Mouse (Mus musculus): Measurements from ENCODE around the gene Otulinl. TPM values are rescaled to one million over a fixed set of nuclear protein-coding genes. Genes with fewer than 3 reads are reported as not detected.

Otulinl gene
- total and polyA plus RNA-seq, 3 experiments = 0.84 to 2.5 (median 1.7) TPM

DNA sequence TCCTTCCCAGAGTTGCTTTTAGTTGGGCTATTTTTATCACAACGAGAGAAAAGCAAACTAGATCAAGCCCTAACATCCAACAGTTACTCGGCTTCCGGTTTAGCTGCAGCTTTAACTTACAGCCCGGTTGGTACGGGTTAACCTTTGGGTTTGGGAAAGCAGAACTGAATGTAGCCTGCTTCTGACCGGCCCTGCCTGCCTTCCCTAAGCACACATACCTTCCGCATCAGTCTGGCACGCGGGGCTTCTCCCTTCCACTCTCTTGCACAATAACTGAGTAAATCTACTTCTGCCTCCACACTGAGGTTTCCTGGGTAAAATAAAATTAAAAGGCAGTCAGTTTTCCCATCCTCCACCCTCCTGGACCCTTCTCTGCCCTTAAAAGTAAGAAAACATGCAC, 17.3 kb downstream of the Otulinl start:
- H3K9ac ChIP-seq (ENCODE audit: insufficient read depth, low read depth) = no peak overlapping the region
- H3K4me3 ChIP-seq (replicated peaks in 1 of 3; ENCODE audit: low read depth in 2 of 3, low read length in 2 of 3, poor library complexity in 1 of 3) = no peak overlapping the region
- DNase-seq (ENCODE audit: extremely low read depth) = no peak
- no peak overlapping the region for H3K27ac ChIP-seq (ENCODE audit: insufficient read depth, low read depth)
- peaks cover 0 to 1% of the 10 kb centered on the region in 2 experiments for H3K36me3 ChIP-seq (replicated peaks in 1 of 2; ENCODE audit: control insufficient read depth in 1 of 2, insufficient read depth in 1 of 2, low read length in 1 of 2)
- peaks cover 4% of the 10 kb centered on the region for H3K9me3 ChIP-seq (replicated peaks; ENCODE audit: low read length)
- H3K79me2 ChIP-seq (replicated peaks; ENCODE audit: control insufficient read depth, extremely low read depth, insufficient read depth, poor library complexity, severe bottlenecking) = no peaks in the 10 kb centered on the region
- H3K4me2 ChIP-seq (ENCODE audit: insufficient read depth, low read depth, poor library complexity, severe bottlenecking) = no peak overlapping the region
- TF ChIP-seq PAX5 (IDR thresholded peaks at IDR 0.05; ENCODE audit: low read length) (no peak), ELF1 (IDR thresholded peaks at IDR 0.05; ENCODE audit: low read depth, low read length) (no peak), MAFK (IDR thresholded peaks at IDR 0.05; ENCODE audit: insufficient replicate concordance, low read length) (no peak), ZNF384 (IDR thresholded peaks at IDR 0.05; ENCODE audit: low read depth, low read length) (no peak), RCOR1 (conservative IDR thresholded peaks at IDR 0.05; ENCODE audit: low read depth, low read length) (no peak), EP300 (IDR thresholded peaks at IDR 0.05; ENCODE audit: low read length) (no peak), JUN (IDR thresholded peaks at IDR 0.05; ENCODE audit: insufficient read depth, low read depth, low read length) (no peak), SMC3 (IDR thresholded peaks at IDR 0.05; ENCODE audit: low read depth, low read length) (no peak), CTCF (conservative IDR thresholded peaks at IDR 0.05 in 1 of 2, IDR thresholded peaks at IDR 0.05 in 1 of 2; ENCODE audit: low read depth in 2 of 2, low read length in 2 of 2) (no peak)
- dilution Hi-C loops (cut with MboI; ENCODE audit: extremely low pct_ligation_motif_present, extremely low pct_unique_long_range_greater_than_20kb, low sequenced_read_pairs) = no loop called here
- H3K27me3 ChIP-seq (replicated peaks) = no peaks in the 10 kb centered on the region
- H3K4me1 ChIP-seq (ENCODE audit: control insufficient read depth in 1 of 2, insufficient read depth in 2 of 2) = peaks cover 7 to 44% of the 10 kb centered on the region in 2 experiments
- in situ Hi-C loops (cut with MboI; ENCODE audit: low pct_ligation_motif_present, low pct_unique_long_range_greater_than_20kb, low sequenced_read_pairs) = loop anchor here (5.0 kb wide), 1 partner anchor 53 kb away; no protein-coding TSS in a partner anchor

DNA sequence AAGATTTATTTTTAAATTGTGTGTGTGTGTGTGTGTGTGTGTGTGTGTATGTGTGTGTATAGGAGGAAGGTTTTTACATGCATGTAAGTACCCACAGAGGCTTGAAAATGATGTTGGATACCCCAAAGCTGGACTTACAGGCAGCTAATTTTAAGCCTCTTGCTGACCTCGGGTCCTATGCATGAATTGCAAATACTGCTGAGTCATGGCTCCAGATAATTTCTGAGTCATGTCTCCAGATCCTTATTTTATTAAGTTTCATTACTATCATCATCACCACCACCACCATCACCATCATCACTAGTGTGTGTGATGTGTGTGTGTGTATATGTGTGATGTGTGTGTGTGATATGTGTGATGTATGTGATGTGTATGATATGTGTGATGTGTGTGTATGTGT, 18.7 kb downstream of the Otulinl start:
- Histone ChIP-seq H3K27me3 (replicated peaks) (no peaks in the 10 kb centered on the region), H3K4me3 (replicated peaks in 1 of 3; ENCODE audit: low read depth in 2 of 3, low read length in 2 of 3, poor library complexity in 1 of 3) (no peak overlapping the region), H3K9me3 (replicated peaks; ENCODE audit: low read length) (peaks cover 9% of the 10 kb centered on the region), H3K79me2 (replicated peaks; ENCODE audit: control insufficient read depth, extremely low read depth, insufficient read depth, poor library complexity, severe bottlenecking) (no peaks in the 10 kb centered on the region), H3K27ac (ENCODE audit: insufficient read depth, low read depth) (no peak overlapping the region), H3K36me3 (replicated peaks in 1 of 2; ENCODE audit: control insufficient read depth in 1 of 2, insufficient read depth in 1 of 2, low read length in 1 of 2) (peaks cover 0 to 6% of the 10 kb centered on the region in 2 experiments), H3K4me2 (ENCODE audit: insufficient read depth, low read depth, poor library complexity, severe bottlenecking) (no peak overlapping the region), H3K4me1 (ENCODE audit: control insufficient read depth in 1 of 2, insufficient read depth in 2 of 2) (peaks cover 7 to 34% of the 10 kb centered on the region in 2 experiments), H3K9ac (ENCODE audit: insufficient read depth, low read depth) (no peak overlapping the region)
- TF ChIP-seq CTCF (conservative IDR thresholded peaks at IDR 0.05 in 1 of 2, IDR thresholded peaks at IDR 0.05 in 1 of 2; ENCODE audit: low read depth in 2 of 2, low read length in 2 of 2) (no peak), ETS1 (conservative IDR thresholded peaks at IDR 0.05; ENCODE audit: low read depth, low read length) (no peak)
- in situ Hi-C loops (cut with MboI; ENCODE audit: low pct_ligation_motif_present, low pct_unique_long_range_greater_than_20kb, low sequenced_read_pairs) = loop anchor here (5.0 kb wide), 1 partner anchor 55 kb away; no protein-coding TSS in a partner anchor
- dilution Hi-C loops (cut with MboI; ENCODE audit: extremely low pct_ligation_motif_present, extremely low pct_unique_long_range_greater_than_20kb, low sequenced_read_pairs) = no loop called here
- DNase-seq (ENCODE audit: extremely low read depth) = no peak

DNA sequence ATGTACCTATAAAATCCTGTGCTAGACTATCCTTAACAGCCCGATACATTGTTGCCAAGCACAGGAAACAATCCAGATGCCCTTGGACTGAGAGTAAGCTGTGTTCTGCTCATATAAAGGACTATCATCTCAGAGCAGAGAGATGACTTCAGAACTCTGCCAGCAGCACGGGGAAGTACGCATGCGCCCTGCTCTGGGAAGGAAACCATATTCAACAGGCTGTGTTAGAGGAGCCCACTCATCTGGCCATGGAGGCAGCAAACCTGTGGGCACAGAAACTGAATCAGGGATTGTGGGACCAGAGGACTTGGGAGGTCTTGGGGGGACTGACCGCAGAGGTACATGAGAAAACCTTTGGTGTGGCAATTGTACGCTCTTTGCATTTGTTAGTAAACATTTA, 19.7 kb downstream of the Otulinl start:
- Histone ChIP-seq H3K4me1 (ENCODE audit: control insufficient read depth in 1 of 2, insufficient read depth in 2 of 2) (peaks cover 7 to 25% of the 10 kb centered on the region in 2 experiments), H3K36me3 (replicated peaks in 1 of 2; ENCODE audit: control insufficient read depth in 1 of 2, insufficient read depth in 1 of 2, low read length in 1 of 2) (peaks cover 0 to 6% of the 10 kb centered on the region in 2 experiments), H3K4me2 (ENCODE audit: insufficient read depth, low read depth, poor library complexity, severe bottlenecking) (no peak overlapping the region), H3K9ac (ENCODE audit: insufficient read depth, low read depth) (no peak overlapping the region), H3K4me3 (replicated peaks in 1 of 3; ENCODE audit: low read depth in 2 of 3, low read length in 2 of 3, poor library complexity in 1 of 3) (no peak overlapping the region), H3K27ac (ENCODE audit: insufficient read depth, low read depth) (no peak overlapping the region), H3K79me2 (replicated peaks; ENCODE audit: control insufficient read depth, extremely low read depth, insufficient read depth, poor library complexity, severe bottlenecking) (no peaks in the 10 kb centered on the region), H3K27me3 (replicated peaks) (no peaks in the 10 kb centered on the region), H3K9me3 (replicated peaks; ENCODE audit: low read length) (peaks cover 9% of the 10 kb centered on the region)
- DNase-seq (ENCODE audit: extremely low read depth) = no peak
- TF ChIP-seq IRF4 (IDR thresholded peaks at IDR 0.05; ENCODE audit: low read depth, low read length) = no peak
- TF ChIP-seq USF2 (conservative IDR thresholded peaks at IDR 0.05; ENCODE audit: low read depth, low read length) = no peak
- no peak for TF ChIP-seq MAFK (IDR thresholded peaks at IDR 0.05; ENCODE audit: insufficient replicate concordance, low read length)
- TF ChIP-seq MEF2A (IDR thresholded peaks at IDR 0.05; ENCODE audit: borderline replicate concordance, low read depth, low read length) = no peak
- TF ChIP-seq CHD2 (IDR thresholded peaks at IDR 0.05; ENCODE audit: low read length) = no peak
- no peak for TF ChIP-seq MYC (IDR thresholded peaks at IDR 0.05; ENCODE audit: low read depth, low read length)
- no peak for TF ChIP-seq JUN (IDR thresholded peaks at IDR 0.05; ENCODE audit: insufficient read depth, low read depth, low read length)
- TF ChIP-seq TCF12 (IDR thresholded peaks at IDR 0.05; ENCODE audit: low read depth, low read length) = no peak
- no peak for TF ChIP-seq RAD21 (IDR thresholded peaks at IDR 0.05; ENCODE audit: low read depth, low read length)
- TF ChIP-seq RCOR1 (conservative IDR thresholded peaks at IDR 0.05; ENCODE audit: low read depth, low read length) = no peak
- TF ChIP-seq ZC3H11A (IDR thresholded peaks at IDR 0.05; ENCODE audit: low read depth, low read length) = no peak
- TF ChIP-seq NELFE (IDR thresholded peaks at IDR 0.05; ENCODE audit: low read depth, low read length) = no peak
- in situ Hi-C loops (cut with MboI; ENCODE audit: low pct_ligation_motif_present, low pct_unique_long_range_greater_than_20kb, low sequenced_read_pairs) = loop anchor here (5.0 kb wide), 1 partner anchor 56 kb away; no protein-coding TSS in a partner anchor
- dilution Hi-C loops (cut with MboI; ENCODE audit: extremely low pct_ligation_motif_present, extremely low pct_unique_long_range_greater_than_20kb, low sequenced_read_pairs) = no loop called here
